ENCODE assay signal across 8 mouse cellular contexts in genomic region chr10:88356983-88357559, GRCm38 (mm10). TPM values are rescaled to one million over a fixed set of nuclear protein-coding genes. Genes with fewer than 3 reads are reported as not detected.
DNase-seq lines count a peak whose midpoint lies in the region; ATAC-seq and TF ChIP-seq lines count a peak whose summit lies in the region.

No protein-coding gene starts in this region.

- peak overlapping the region; percentile 54 for H3K4me3 ChIP-seq in forebrain, embryonic 15.5 days
- peak overlapping the region; percentile 65 for H3K4me3 ChIP-seq in lung, embryonic 16.5 days (ENCODE audit: low read length)
- peak overlapping the region; percentile 68 for H3K4me3 ChIP-seq in olfactory bulb, adult 2 months (ENCODE audit: insufficient read depth, low read depth, low read length)
- peak overlapping the region; percentile 59 for H3K4me3 ChIP-seq in thymus, adult 2 months (ENCODE audit: control insufficient read depth, insufficient read depth, low read length)

- peaks cover 8% of the 10 kb centered on the region for H3K4me1 ChIP-seq in forebrain, embryonic 15.5 days
- no peaks in the 10 kb centered on the region; the same call in 1 of the 2 replicates for H3K4me1 ChIP-seq in lung, embryonic 16.5 days (replicated peaks; ENCODE audit: control insufficient read depth, insufficient read depth, low read length)
- H3K4me1 ChIP-seq in olfactory bulb, adult 2 months (ENCODE audit: control insufficient read depth, insufficient read depth, low read length) = peaks cover 4% of the 10 kb centered on the region
- H3K4me1 ChIP-seq in thymus, adult 2 months (replicated peaks; ENCODE audit: control insufficient read depth, insufficient read depth, low read length) = peaks cover 9% of the 10 kb centered on the region

- H3K9ac ChIP-seq in forebrain, embryonic 15.5 days (replicated peaks) = peak overlapping the region; percentile 52
- peak overlapping the region; percentile 80 for H3K9ac ChIP-seq in lung, embryonic 16.5 days (ENCODE audit: low read length)

- 1% methylated on average over 47 of the region's 47 CpGs for WGBS in forebrain, embryonic 15.5 days
- 2% methylated on average over 37 of the region's 47 CpGs for WGBS in lung, embryonic 16.5 days
- 2% methylated on average over 47 of the region's 47 CpGs for WGBS in olfactory bulb, adult 2 months
- 5% methylated on average over 42 of the region's 47 CpGs for WGBS in thymus, adult 2 months

- TF ChIP-seq CTCF in olfactory bulb, adult 2 months (IDR thresholded peaks at IDR 0.05; ENCODE audit: insufficient read depth, low read depth, low read length) = no peak
- 0 out of 2 replicates have a peak, but pooled peaks have one; percentile 11 for TF ChIP-seq CTCF in thymus, adult 2 months (IDR thresholded peaks at IDR 0.05; ENCODE audit: borderline replicate concordance, control insufficient read depth, extremely low read depth, insufficient read depth, low read length, poor library complexity)

- peaks cover 6% of the 10 kb centered on the region; the same call in 1 of the 2 replicates for H3K27me3 ChIP-seq in forebrain, embryonic 15.5 days
- no peaks in the 10 kb centered on the region for H3K27me3 ChIP-seq in lung, embryonic 16.5 days (ENCODE audit: control insufficient read depth, insufficient read depth, low read depth, low read length)
- no peaks in the 10 kb centered on the region for H3K27me3 ChIP-seq in thymus, adult 2 months (ENCODE audit: control insufficient read depth, insufficient read depth, low read length)

- peak; percentile 85 for DNase-seq in CD4-positive helper T cell, adult 2 months (ENCODE audit: low read depth, low spot score)
- DNase-seq in adrenal gland, postnatal 25 days = peak; percentile 83
- peak; percentile 13 for DNase-seq in layer of hippocampus, adult 9-10 months (ENCODE audit: low spot score)
- peak; percentile 54 for DNase-seq in thymus, adult 2 months

- ATAC-seq in forebrain, embryonic 15.5 days (replicated peaks) = peak; percentile 87
- peak; percentile 84 to 90 for ATAC-seq in hematopoietic stem cell, adult 5-6 weeks (replicated peaks in 1 of 2; ENCODE audit: insufficient read depth in 1 of 2, low FRiP score in 2 of 2, low TSS enrichment in 1 of 2, low read depth in 1 of 2, poor library complexity in 2 of 2, severe bottlenecking in 2 of 2)
- ATAC-seq in lung, embryonic 16.5 days (ENCODE audit: low read depth) = peak; percentile 94

- peak overlapping the region; percentile 80 for H3K4me2 ChIP-seq in forebrain, embryonic 15.5 days (replicated peaks)
- H3K4me2 ChIP-seq in lung, embryonic 16.5 days (ENCODE audit: low read depth, low read length) = peak overlapping the region; percentile 75

- no peak overlapping the region for H3K27ac ChIP-seq in forebrain, embryonic 15.5 days (replicated peaks)
- peak overlapping the region; percentile 53 for H3K27ac ChIP-seq in lung, embryonic 16.5 days (ENCODE audit: low read length)
- H3K27ac ChIP-seq in olfactory bulb, adult 2 months (ENCODE audit: insufficient read depth, low read depth, low read length) = no peak overlapping the region
- no peak overlapping the region for H3K27ac ChIP-seq in thymus, adult 2 months (ENCODE audit: control insufficient read depth, insufficient read depth, low read length)

- no peaks in the 10 kb centered on the region for H3K9me3 ChIP-seq in forebrain, embryonic 15.5 days
- H3K9me3 ChIP-seq in lung, embryonic 16.5 days (ENCODE audit: control insufficient read depth, low read length) = no peaks in the 10 kb centered on the region; the same call in 1 of the 2 replicates

- TF ChIP-seq POLR2A in olfactory bulb, adult 2 months (IDR thresholded peaks at IDR 0.05; ENCODE audit: insufficient read depth, low read depth, low read length) = no peak
- no peak for TF ChIP-seq POLR2A in thymus, adult 2 months (IDR thresholded peaks at IDR 0.05; ENCODE audit: control insufficient read depth, extremely low read depth, insufficient read depth, low read length, poor library complexity)

- no peaks in the 10 kb centered on the region for H3K36me3 ChIP-seq in forebrain, embryonic 15.5 days
- H3K36me3 ChIP-seq in lung, embryonic 16.5 days (ENCODE audit: control insufficient read depth, insufficient read depth, low read length) = no peaks in the 10 kb centered on the region
- no peaks in the 10 kb centered on the region for H3K36me3 ChIP-seq in thymus, adult 2 months (ENCODE audit: control insufficient read depth, insufficient read depth, low read length)

RNA-seq across cellular contexts. Expression of gene Dram1, which starts 21.8 kb away (rescaled TPM):
- 7.4 and 7.9 TPM in 2 replicates for total RNA-seq in adrenal gland, postnatal 25 days (2021)
- polyA plus RNA-seq in forebrain, embryonic 15.5 days (2015; fragmentation: Nextera tagmentation; extraction: Ambion mirVana) = 0.47 and 0.70 TPM in 2 replicates
- total RNA-seq in hematopoietic stem cell, adult 5-6 weeks (2017) = 1.5 and 7.1 TPM in 2 replicates
- 128 and 151 TPM in 2 replicates for polyA plus RNA-seq in lung, embryonic 16.5 days (2015; fragmentation: Nextera tagmentation; extraction: Ambion mirVana)
- polyA plus RNA-seq in olfactory bulb, adult 2 months (2012; ENCODE audit: insufficient read depth, insufficient read length, low replicate concordance, missing spikeins) = not detected in 2 replicates
- polyA plus RNA-seq in thymus, adult 2 months (2012; rRNA removed) = 19.3 and 24.9 TPM in 2 replicates

RNA-seq across cellular contexts. Expression of gene Gnptab, which starts 21.9 kb away (rescaled TPM):
- 29.8 and 38.2 TPM in 2 replicates for total RNA-seq in adrenal gland, postnatal 25 days (2021)
- polyA plus RNA-seq in forebrain, embryonic 15.5 days (2015; fragmentation: Nextera tagmentation; extraction: Ambion mirVana) = 15.0 and 15.8 TPM in 2 replicates
- total RNA-seq in hematopoietic stem cell, adult 5-6 weeks (2017) = 55.6 and 65.2 TPM in 2 replicates
- polyA plus RNA-seq in lung, embryonic 16.5 days (2015; fragmentation: Nextera tagmentation; extraction: Ambion mirVana) = 16.8 and 18.1 TPM in 2 replicates
- polyA plus RNA-seq in olfactory bulb, adult 2 months (2012; ENCODE audit: insufficient read depth, insufficient read length, low replicate concordance, missing spikeins) = not detected in 2 replicates
- polyA plus RNA-seq in thymus, adult 2 months (2012; rRNA removed) = 14.3 and 16.0 TPM in 2 replicates

Comparison
In these comparisons a context has a peak if more than half of its experiments do, and no peak if none do; other contexts are left out.
1. DNase-seq: peak in every context shown above with its lines; median percentile 85 in CD4-positive helper T cell, adult 2 months; 83 in adrenal gland, postnatal 25 days; 54 in thymus, adult 2 months; 13 in layer of hippocampus, adult 9-10 months.
2. RNA of gene Gnptab, which starts 21.9 kb away (polyA plus RNA-seq): 16.8 to 18.1 TPM in lung, embryonic 16.5 days, 15.0 to 15.8 TPM in forebrain, embryonic 15.5 days and 14.3 to 16.0 TPM in thymus, adult 2 months; not detected in olfactory bulb, adult 2 months; every median in the first group is over 10 times any median in the second.
3. Peak in every context shown above with its lines, with median percentiles within 50 percentile points of each other: ATAC-seq and H3K4me3 ChIP-seq.